Mouse (Mus musculus) lung, embryonic 16.5 days (tissue): Measurements from ENCODE around the gene Dnah7a. TPM values are rescaled to one million over a fixed set of nuclear protein-coding genes. Genes with fewer than 3 reads are reported as not detected.
"Not testable (repeated sequence)": the region's sequence is repeated elsewhere in the genome, so short reads cannot be mapped to it uniquely, and the experiment has no call there.

ENCODE experiments used
- ATAC-seq: fragments of 200-750 bp; cut with Nextera tagmentation; 2 replicates; pipeline ENCODE4 v1.8.0; 2017; ENCODE audit warnings: low read depth, mild to moderate bottlenecking, moderate library complexity
- H3K27ac ChIP-seq: fragments of 300-500 bp; sonication (generic); 2 replicates; pipeline ENCODE4 v1.5.1; 2014; ENCODE audit warnings: mild to moderate bottlenecking, control low read depth, low read length
- H3K27me3 ChIP-seq: fragments of 300-500 bp; sonication (generic); 2 replicates; pipeline ENCODE4 v1.6.1; 2014; ENCODE audit warnings: low read depth, low read length, mixed read lengths; ENCODE audit not compliant: control insufficient read depth, insufficient read depth
- H3K36me3 ChIP-seq: fragments of 300-500 bp; sonication (generic); 2 replicates; pipeline ENCODE4 v1.6.1; 2014; ENCODE audit warnings: low read length; ENCODE audit not compliant: control insufficient read depth, insufficient read depth
- H3K4me1 ChIP-seq: fragments of 300-500 bp; sonication (generic); replicated peaks from 2 replicates; pipeline ENCODE4 v1.6.1; 2014; ENCODE audit warnings: low read length, mixed read lengths; ENCODE audit not compliant: control insufficient read depth, insufficient read depth
- H3K4me2 ChIP-seq: fragments of 300-500 bp; sonication (generic); 2 replicates; pipeline ENCODE4 v1.6.1; 2014; ENCODE audit warnings: low read depth, low read length, control low read depth
- H3K4me3 ChIP-seq: fragments of 300-500 bp; sonication (generic); 2 replicates; pipeline ENCODE4 v1.5.1; 2014; ENCODE audit warnings: mild to moderate bottlenecking, low read length, control low read depth
- H3K9ac ChIP-seq: fragments of 300-500 bp; sonication (generic); 2 replicates; pipeline ENCODE4 v1.6.1; 2014; ENCODE audit warnings: low read length, control low read depth
- H3K9me3 ChIP-seq: fragments of 300-500 bp; sonication (generic); 2 replicates; pipeline ENCODE4 v1.6.1; 2016; ENCODE audit warnings: low read length; ENCODE audit not compliant: control insufficient read depth
- WGBS: fragments of 180-500 bp; shearing (Covaris S2); extraction: QIAGEN DNeasy Blood & Tissue Kit; methylation state at CpG from one replicate; pipeline ENCODE4 v1.1.7; 2014; 5-methylcytosine and 5-hydroxymethylcytosine counted together
- polyA plus RNA-seq: library from polyadenylated mRNA; unstranded; fragments of >200 nt; fragmentation: Nextera tagmentation; extraction: Ambion mirVana; gene quantifications from 2 replicates; pipeline ENCODE4 v1.2.1, GENCODE M21; 2015

Gene Dnah7a
- polyA plus RNA-seq, 1 experiment from 2014 or later, result 1.4 TPM

- H3K36me3 ChIP-seq, H3K27me3 ChIP-seq, H3K9me3 ChIP-seq, H3K4me3 ChIP-seq, H3K4me1 ChIP-seq, H3K27ac ChIP-seq, ATAC-seq, H3K9ac ChIP-seq, H3K4me2 ChIP-seq: not testable (repeated sequence)
- 64% methylated on average over 3 of the region's 3 CpGs for WGBS
Observed at GRCm38 (mm10) chr1:53439173-53439572, 267.4 kb downstream of the Dnah7a start.

GRCm38 (mm10) chr1:53432433-53432832, 274.2 kb downstream of the Dnah7a start:
- not testable (repeated sequence) for ATAC-seq, H3K27ac ChIP-seq, H3K4me3 ChIP-seq, H3K4me2 ChIP-seq, H3K9me3 ChIP-seq, H3K36me3 ChIP-seq, H3K4me1 ChIP-seq, H3K9ac ChIP-seq, H3K27me3 ChIP-seq
- WGBS, result 81% methylated on average over 2 of the region's 2 CpGs

GRCm38 (mm10) chr1:53405803-53406325, 300.7 kb downstream of the Dnah7a start:
- no peaks in the 10 kb centered on the region for H3K27me3 ChIP-seq
- no peaks in the 10 kb centered on the region for H3K4me1 ChIP-seq
- H3K4me2 ChIP-seq, result no peak overlapping the region
- H3K9ac ChIP-seq, result no peak overlapping the region
- H3K9me3 ChIP-seq, result no peaks in the 10 kb centered on the region
- H3K27ac ChIP-seq, result no peak overlapping the region
- ATAC-seq, result no peak
- H3K4me3 ChIP-seq, result no peak overlapping the region
- no peaks in the 10 kb centered on the region for H3K36me3 ChIP-seq
- WGBS, result 13% methylated on average over 3 of the region's 3 CpGs

GRCm38 (mm10) chr1:53393936-53394760, 312.4 kb downstream of the Dnah7a start:
- not testable (repeated sequence) for H3K9me3 ChIP-seq, H3K4me1 ChIP-seq, H3K27me3 ChIP-seq, H3K36me3 ChIP-seq, H3K9ac ChIP-seq, H3K27ac ChIP-seq
- 32% methylated on average over 21 of the region's 21 CpGs for WGBS
- H3K4me2 ChIP-seq, result peak overlapping the region; percentile 21
- H3K4me3 ChIP-seq, result 0 out of 2 replicates have a peak overlapping the region, but pooled peaks have one; percentile 3
- ATAC-seq, result peak; percentile 36; the same call in 1 of the 2 replicates

GRCm38 (mm10) chr1:53388762-53389161, 317.8 kb downstream of the Dnah7a start:
- no peaks in the 10 kb centered on the region for H3K9me3 ChIP-seq
- no peaks in the 10 kb centered on the region for H3K27me3 ChIP-seq
- H3K4me2 ChIP-seq, result no peak overlapping the region
- no peak for ATAC-seq
- H3K27ac ChIP-seq, result no peak overlapping the region
- no peak overlapping the region for H3K4me3 ChIP-seq
- 92% methylated on average over 12 of the region's 14 CpGs for whole genome bisulfite sequencing
- H3K4me1 ChIP-seq, result no peaks in the 10 kb centered on the region
- no peak overlapping the region for H3K9ac ChIP-seq
- no peaks in the 10 kb centered on the region for H3K36me3 ChIP-seq

GRCm38 (mm10) chr1:53384085-53384688, 322.4 kb downstream of the Dnah7a start:
- no peak overlapping the region for H3K4me2 ChIP-seq
- no peak overlapping the region for H3K9ac ChIP-seq
- H3K36me3 ChIP-seq, result no peaks in the 10 kb centered on the region
- no peak overlapping the region for H3K4me3 ChIP-seq
- no peak for ATAC-seq
- 69% methylated on average over 6 of the region's 6 CpGs for WGBS
- H3K9me3 ChIP-seq, result no peaks in the 10 kb centered on the region
- H3K27ac ChIP-seq, result no peak overlapping the region
- H3K27me3 ChIP-seq, result no peaks in the 10 kb centered on the region
- H3K4me1 ChIP-seq, result no peaks in the 10 kb centered on the region

GRCm38 (mm10) chr1:53377731-53378130, 328.9 kb downstream of the Dnah7a start:
- Histone ChIP-seq H3K4me1 (no peaks in the 10 kb centered on the region), H3K4me3 (no peak overlapping the region), H3K9me3 (no peaks in the 10 kb centered on the region), H3K9ac (no peak overlapping the region), H3K4me2 (no peak overlapping the region), H3K27me3 (no peaks in the 10 kb centered on the region), H3K36me3 (no peaks in the 10 kb centered on the region), H3K27ac (no peak overlapping the region)
- 71% methylated on average over 3 of the region's 3 CpGs for WGBS
- no peak for ATAC-seq

- H3K9me3 ChIP-seq, H3K9ac ChIP-seq, H3K4me1 ChIP-seq, H3K4me2 ChIP-seq, ATAC-seq, H3K27me3 ChIP-seq, H3K27ac ChIP-seq, H3K4me3 ChIP-seq, H3K36me3 ChIP-seq: not testable (repeated sequence)
- WGBS, result 61% methylated on average over 2 of the region's 2 CpGs
Observed at GRCm38 (mm10) chr1:53375965-53376364, 330.6 kb downstream of the Dnah7a start.

- Histone ChIP-seq H3K4me2 (no peak overlapping the region), H3K9me3 (no peaks in the 10 kb centered on the region), H3K4me3 (no peak overlapping the region), H3K9ac (no peak overlapping the region), H3K27ac (no peak overlapping the region), H3K4me1 (no peaks in the 10 kb centered on the region), H3K36me3 (no peaks in the 10 kb centered on the region), H3K27me3 (no peaks in the 10 kb centered on the region)
- ATAC-seq, result no peak
Observed at GRCm38 (mm10) chr1:53358988-53359387, 347.6 kb downstream of the Dnah7a start.
